Mouse (Mus musculus): ENCODE data around the gene Pank4.

Pank4 gene

DNA sequence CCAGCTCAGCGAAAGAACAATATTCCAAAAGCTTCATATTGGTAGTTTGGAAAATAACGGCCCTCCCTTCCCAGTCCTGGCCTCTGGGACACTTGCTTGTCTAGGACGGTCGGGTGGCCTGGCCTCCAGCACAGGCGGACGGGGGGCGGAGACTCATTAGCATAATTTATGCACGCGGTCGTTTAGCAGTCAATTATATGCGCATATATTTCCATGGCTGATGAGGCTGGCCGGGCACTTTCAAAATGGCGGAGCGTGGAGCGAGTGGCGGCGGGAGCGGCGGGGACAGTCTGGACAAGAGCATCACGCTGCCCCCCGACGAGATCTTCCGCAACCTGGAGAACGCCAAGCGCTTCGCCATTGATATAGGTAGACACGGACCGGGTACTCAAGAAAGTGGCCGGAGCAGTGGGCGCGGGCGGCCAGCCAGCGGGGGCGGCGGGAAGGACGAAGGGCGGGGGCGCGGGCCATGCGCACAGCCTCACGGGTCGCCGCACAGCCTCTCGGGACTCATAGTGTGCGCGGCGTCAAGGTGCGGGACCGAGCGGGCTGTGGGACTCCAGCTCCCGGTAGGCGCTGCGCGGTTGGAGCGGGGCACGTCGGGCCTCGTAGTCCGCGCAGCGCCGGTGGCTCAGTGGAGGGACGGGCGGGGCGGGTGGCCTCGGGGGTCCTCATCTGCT, at the start of gene Pank4:
Pank4 (plus strand) TSS at position 223 of the 680 bp plus-strand sequence.
- peak; percentile 92 for DNase-seq

DNA sequence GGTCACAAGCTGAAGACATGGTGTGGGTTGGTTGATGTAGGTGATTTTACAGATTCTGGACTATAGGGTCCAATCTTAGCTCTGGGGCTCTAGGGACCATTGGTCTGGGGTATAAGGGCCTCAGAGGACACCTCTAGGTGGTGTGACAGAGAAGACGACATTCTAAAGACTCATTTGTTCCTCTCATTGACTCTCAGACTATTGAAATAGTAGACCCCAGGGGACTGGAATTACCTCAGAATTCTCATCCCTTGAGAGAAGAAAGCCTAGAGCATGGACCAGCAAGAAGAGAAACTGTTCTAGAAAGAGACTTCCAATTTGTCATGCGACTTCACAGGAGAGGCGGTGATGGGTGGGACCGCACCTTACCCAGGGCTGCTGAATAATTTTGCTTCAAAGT, 49.7 kb upstream of the Pank4 start:
- DNase-seq = no peak

DNA sequence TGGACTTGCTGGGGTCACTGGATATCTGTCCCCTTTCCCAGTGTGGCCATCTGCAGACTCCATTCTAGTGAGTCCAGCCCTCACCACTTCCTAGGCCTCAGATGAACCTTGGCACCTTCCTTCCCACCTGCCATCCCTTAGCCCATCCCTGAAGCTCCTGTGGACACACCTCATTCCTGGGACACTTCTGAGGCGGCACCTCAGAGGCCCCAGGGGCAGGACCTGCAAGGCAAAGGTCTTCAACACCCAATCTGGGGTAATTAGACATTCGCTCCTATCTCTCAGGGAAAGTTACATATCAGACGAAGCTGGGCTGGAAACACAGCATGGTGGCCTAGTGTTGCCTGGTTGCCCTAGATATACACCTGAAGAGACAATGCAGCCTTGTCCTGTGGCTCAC, 49.2 kb upstream of the Pank4 start:
- peak; percentile 31 for DNase-seq

DNA sequence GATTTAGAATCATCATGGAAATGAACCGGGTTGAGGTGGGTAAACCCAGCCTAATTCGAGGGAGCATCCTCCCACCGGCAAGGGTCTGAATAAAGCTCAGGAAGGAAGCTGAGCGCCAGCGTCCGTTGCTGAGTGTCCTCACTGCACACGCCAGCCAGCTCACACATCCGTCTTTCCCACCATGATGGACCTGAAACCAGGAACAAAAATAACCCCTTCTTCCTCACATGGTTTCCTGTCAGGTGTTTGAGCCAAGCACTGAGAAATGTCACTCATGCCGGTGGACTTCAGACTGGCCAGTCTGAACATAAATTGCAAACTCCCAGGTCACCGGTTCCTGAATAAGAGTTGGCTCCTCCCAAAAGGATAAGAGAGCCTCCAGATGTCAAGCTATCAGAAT, 48.6 kb upstream of the Pank4 start:
- DNase-seq = no peak

DNA sequence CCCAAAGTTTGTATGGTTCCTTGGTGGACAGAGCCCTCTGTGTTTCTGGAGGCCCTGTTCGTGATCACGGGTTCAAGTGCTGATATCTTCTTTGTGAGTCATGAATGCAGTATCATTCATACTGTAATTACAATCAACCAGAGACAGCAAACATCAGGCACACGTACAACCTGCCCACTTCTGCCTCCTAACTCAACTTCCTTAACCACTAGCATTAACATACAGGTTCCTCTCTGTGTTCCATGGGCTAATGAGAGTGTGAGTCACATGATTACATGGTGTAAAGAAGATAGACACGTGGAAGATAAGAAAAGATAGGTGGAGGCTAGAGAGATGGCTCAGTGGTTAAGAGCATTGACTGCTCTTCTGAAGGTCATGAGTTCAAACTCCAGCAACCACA, 47.3 kb upstream of the Pank4 start:
- DNase-seq = no peak

DNA sequence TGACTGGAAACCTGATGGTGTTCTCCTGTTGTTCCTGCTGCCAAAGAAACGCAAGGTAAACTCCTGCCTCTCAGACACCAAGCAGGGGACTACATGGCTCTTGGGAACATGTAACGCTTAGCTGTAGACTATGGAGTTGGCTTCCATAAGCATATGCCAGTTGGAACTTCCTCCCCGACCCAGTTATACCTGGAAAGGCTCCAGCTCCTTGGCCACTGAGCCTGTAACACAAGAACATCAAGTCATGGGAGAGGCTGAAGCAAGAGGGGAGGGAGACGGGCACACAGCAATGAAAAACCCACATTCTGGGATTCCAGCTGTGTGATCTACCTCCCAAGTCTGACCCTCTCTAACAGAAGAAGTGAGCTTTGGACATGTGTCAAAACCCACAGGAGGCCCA, 41.6 kb upstream of the Pank4 start:
- no peak for DNase-seq

DNA sequence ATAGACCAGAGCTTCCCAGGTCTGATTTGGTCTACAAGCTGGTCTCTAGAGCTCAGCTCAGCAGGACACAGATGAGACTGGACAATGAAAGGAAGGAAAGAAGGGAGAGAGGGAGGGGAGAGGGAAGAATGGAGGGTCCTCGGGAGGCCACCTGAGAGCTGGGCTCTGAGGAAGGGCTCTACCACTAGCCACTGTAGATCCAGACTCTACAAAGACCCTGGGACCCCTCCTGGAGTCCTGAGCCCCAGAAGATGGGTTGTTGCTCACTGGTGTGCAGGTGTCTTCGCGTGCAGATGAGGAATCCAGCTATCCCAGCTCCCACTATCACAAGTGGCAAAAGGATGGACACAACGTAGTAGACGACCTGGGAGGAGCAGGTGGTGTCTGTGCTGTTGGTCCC, 41.0 kb upstream of the Pank4 start:
- no peak for DNase-seq

DNA sequence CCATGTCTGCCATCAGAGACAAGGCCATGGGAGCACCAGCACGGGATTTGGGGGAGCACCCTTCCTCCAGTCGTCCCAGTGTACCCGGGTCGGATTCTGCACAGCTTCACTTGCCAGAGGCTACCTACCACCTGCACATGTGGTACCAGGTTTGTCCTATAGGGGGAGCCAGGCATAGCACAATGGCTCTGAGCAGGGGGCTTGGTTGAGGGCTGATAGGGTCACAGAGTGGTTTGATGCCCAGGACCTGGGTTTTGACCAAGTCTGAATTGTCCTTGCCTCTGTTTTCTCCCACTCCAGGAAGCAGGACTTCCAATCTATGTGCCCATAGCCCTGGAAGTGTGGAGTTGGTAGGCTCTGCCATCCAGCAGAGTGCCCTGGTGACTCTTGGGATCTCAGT, 38.5 kb upstream of the Pank4 start:
- peak; percentile 78 for DNase-seq

DNA sequence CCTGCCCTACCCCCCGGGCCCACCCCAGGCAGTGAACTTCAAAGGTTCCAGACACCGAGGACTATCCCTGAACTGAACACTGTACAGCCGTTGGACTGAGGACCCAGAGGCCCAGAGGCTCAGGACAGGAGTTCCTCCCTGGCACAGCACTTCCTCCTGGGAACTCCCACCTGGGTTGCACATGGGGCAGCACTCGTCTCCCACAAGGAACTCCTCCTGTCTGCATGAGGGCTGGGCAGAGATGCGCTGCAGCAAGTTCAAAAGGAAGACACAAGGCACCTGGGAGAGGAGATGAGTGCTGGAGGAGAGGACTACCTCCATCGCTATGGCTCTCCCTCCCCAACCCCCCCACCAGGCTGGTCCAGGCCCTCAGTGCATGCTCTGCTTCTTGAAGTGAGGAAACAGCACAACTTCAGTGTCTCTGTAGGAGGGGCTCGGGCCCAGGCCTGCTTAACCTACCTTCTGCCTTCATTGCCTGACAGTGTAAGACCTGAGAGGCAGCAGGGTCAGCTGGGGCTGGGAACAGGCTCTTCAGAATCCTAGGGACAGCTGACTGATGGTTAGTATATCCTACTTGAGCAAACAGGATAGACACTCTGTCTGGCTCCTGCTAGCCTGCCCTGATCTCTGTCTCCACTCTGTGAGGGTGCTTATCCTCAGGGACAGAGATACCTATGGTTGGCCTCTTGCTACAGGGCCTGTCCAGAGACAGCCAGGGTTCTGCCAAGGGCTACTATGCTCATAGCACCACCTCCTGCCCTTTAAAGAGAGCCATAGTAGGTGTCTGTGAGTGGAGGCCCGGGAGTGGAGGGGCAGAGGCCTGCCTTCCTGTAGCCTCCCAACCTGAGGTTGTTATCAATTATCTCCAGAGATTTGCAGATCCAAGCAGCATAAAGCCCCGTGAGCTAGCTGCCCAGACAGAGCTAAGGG, 36.7 kb upstream of the Pank4 start:
- DNase-seq = peak; percentile 63

DNA sequence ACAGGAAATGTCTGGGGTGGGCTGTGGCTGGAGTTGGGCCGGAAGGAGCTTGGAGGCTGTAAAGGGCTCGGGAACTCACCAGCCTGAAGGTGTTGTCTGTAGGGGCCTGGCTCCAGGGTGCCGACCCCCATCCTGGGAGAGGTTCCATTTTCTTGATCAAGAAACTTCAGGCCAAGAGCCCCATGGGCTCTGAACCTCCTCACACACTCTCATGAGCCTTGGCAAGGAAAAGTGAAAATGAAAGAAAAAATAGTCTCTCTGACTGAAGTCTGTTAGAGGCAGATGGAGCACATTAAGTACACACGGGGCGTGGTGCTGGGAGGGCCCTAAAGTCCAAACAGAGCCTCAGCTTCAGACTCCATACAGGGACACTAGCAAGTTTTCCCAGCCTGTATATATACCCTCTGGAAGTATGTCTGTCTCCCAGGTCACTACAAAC, 36.0 kb upstream of the Pank4 start:
- peak; percentile 71 for DNase-seq

DNA sequence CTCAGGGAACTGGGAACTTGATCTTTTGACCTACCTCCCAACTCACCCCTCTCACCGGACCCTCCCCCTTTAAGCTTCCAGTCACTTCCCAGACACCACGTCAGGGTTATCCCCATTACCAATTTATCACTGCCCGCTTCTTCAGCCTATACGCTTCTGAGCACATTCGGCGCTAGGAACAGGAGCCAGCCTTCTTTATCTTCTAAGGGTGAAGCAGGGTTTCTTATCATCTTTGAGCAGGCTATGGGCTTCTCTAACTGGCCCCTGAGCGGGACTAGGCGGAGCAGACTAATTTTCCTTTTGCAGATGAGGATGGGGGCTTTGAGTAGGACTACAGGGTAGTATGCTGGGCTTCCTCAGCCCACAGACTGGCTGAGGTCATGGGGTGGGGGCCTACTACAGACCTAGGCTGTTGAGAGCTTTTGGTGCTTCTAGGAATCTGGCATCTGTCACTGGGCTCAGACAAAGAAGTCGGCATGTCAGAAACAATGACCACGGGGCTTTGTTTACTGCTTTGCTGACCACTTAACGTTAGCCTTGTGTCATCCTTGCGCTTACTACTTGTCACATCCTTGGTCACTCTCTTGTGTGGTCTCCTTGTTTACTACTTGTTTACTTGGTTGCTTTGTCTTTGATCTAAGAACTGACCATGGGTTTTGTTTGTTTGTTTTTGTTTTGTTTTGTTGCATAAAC, 35.4 kb upstream of the Pank4 start, which contains the start of gene Tnfrsf14:
Tnfrsf14 (minus strand) TSS at position 169 of the 693 bp plus-strand sequence.
- peak; percentile 86 for DNase-seq

DNA sequence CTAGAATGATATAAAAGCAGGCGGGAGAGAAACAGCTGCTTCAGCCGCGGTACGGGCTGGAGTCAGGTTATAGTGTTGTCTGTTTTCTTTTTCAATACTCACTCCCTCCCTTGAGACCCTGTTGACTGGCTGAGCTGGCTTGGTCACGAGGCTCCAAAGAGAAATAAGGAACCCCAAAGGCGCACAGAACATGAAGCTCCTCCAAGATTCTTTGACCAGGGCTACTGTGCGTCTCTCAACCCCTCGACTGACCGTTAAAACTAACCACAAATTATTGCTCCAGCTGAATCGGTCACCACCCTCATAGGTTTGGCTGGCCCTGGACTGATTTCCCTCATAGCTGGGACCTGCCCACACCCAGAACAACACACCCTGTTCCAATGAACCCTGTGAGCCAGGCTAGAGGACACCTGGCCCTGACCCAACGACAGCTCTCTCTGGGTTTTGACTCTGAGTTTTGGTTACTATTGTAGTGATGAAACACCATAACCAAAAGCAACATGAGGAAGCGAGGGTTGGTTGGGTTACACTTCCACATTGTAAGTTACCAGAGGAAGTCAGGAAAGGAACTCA, 34.7 kb upstream of the Pank4 start:
- DNase-seq = peak; percentile 87

DNA sequence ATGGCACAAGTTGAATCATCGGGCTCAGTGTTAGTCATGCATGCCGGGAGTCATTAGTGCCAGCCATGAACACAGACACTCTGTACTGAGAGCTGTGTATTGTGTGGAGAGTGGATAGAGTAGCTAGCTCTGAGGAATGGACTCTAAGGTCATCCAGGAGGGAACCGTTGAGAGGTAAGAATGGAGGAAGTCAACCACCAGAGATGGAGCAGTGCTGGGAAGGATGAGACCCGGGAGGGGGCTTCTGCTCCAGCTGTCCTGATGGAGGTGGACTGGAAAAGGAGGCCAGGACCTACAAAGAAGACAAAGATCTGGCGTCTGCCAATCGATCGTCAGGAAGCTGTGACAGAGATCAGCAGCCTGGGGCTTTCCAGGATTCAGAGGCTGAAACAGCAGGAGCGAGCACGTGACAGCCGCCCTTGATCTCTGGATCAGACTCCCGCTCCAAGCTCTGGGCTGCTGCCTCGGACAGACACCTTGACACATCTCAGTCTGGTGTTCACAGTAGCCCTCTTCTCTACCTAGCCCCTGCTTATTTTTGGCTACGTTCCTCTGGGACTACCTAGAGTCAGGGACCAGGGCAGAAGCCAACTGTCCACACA, 30.5 kb upstream of the Pank4 start:
- DNase-seq = no peak

DNA sequence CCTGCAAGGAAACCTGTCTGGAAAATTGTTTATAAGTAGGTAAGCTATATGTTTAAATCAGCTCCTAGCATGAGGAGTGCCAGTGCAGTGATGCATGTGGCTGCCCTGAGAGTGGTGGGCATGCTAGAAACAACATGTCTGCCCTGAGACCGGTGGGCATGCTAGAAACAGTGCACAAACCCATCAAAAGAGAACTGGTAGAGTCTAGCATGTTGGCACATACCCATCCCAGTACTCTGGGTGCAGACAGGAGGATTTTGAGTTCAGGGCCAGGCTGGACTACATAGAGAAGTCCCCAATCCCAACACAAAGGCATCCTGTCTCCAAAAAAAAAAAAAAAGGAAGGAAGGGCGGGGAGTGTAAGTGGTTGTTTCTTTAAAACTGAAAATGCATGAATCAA, 29.1 kb upstream of the Pank4 start:
- DNase-seq = no peak

DNA sequence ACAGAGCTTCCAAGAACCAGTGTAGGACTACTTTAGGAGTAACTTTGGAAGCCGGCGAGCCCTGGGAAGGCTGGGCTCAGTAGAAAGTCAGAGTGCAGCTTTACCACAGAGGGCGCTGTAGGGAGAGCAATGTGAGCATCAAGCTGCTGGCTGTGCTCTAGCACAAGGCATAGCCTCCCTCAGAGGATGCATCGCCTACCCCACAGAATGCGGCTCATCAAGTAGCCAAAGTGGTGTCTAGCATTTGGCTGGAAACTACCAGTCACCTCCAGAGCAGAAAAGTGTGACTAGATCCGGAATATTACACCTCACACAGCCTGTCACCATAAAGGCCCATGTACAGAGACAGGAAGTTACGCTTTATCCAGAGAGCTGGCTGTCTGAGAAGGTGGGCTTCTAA, 28.1 kb upstream of the Pank4 start:
- peak; percentile 45 for DNase-seq

DNA sequence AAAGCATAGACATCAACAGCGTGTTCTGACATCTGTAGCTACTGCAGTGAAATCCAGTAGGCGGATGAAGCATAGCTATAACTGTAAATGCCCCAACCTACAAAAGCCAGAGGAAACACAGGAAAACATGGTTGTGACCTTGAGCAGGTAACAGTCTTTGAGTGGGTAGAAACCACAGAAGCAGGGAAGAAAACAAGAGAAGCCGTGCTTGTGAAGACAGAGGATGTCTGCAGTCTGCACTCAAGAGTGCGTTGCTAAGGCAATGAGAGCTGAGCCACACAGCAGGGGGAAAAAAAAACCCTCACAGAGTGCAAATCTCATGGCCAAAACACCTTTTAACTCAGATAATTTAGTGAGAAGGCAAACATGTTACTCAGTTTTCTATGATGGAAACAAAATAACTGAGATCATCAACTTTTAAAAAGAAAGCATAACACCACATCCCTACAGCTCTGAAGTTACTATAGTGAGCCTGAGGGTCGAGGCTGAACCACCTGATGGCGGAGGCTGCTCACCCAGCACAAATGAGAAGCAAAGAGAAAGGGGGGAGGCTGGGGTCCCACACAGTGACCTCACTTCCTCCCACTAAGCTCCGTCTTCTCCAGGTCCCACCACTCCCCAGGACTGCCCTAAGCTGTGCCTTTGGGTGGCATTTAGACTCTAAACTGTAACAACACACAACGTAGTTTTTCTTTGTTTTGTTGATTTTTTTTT, 27.2 kb upstream of the Pank4 start:
- DNase-seq = no peak

DNA sequence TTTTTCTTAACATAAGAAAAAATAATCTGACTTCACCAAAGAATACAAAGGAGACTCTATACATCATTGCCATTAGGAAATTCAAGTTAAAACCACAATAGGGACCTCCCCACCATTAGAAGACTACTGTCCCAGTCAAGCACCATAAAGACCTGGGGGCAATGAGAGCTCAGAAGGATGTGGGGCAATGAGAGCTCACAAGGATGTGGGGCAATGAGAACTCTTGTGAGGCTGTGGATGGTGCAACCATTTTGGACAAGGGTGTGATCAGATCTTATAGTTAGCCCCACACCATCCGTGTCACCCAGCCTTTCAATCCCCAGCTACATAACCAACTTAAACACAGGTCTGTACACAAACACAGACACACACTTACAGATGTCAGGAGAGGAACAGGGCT, 26.2 kb upstream of the Pank4 start:
- DNase-seq = no peak

DNA sequence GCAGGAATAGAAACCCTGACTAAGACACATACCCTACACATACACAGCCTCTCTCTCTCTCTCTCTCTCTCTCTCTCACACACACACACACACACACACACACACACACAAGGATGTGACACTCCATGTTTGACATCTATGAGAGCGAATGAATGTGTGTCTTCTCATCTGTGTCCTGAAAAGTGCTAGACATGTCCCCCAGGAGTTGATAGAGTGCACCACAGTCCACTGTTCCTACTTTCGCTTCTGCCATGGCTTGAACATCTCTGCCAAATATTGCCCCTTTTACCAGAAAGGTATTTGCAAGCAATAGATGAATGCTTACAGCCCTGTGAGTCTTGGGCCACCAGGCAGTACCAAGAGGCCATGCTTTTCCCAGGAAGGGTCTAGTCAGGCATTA, 23.8 kb upstream of the Pank4 start:
- DNase-seq = no peak

DNA sequence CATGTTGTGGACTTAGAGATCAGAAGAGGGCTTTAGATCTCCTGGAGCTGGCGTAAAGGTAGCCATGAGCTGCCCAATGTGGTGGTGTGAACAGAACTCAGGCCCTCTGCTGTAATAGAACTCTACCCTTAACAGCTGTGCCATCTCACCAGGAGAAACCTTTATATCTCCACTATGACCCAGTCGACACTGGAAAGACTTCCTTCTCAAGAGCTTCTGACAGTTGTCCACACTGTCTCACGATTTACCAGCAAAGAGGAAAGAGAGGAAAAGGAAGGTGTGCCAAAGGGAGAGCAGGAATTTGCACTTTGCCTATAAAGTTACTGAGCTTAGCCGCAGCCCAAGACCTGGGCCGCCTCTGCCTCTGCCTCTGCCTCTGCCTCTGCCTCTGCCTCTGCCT, 22.1 kb upstream of the Pank4 start:
- no peak for DNase-seq

DNA sequence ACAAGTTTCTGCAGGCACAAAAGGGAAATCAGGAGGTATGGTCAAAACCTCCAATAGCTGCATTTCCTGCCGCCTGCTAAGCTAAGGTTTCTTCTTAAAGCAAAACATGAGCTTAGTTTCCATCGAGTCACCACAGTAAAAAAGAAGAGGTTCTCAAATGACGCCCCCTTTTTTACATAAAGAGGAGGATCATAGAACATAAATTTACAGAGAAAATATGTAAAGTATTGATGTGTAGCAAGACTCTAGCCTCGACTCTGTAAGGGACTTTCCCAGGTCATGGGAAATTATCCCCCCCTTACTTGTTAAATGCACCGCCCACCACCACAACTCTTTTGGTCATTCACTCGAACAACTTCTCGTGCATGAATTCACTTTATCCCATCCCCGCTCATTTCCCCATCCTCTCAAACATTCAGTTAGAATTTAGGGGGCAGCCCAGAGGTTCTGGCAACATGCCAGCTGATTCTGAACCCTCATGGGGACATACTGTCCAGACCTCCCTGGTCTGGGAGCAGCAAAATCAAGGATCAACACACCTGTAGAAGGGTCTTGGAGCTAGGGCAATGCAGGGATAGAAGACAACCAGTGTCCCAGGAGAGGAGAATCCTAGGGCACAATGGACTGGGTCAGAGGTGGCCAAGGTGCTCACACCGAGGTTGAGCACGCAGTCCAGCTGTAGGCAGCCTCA, 21.1 kb upstream of the Pank4 start:
- no peak for DNase-seq

DNA sequence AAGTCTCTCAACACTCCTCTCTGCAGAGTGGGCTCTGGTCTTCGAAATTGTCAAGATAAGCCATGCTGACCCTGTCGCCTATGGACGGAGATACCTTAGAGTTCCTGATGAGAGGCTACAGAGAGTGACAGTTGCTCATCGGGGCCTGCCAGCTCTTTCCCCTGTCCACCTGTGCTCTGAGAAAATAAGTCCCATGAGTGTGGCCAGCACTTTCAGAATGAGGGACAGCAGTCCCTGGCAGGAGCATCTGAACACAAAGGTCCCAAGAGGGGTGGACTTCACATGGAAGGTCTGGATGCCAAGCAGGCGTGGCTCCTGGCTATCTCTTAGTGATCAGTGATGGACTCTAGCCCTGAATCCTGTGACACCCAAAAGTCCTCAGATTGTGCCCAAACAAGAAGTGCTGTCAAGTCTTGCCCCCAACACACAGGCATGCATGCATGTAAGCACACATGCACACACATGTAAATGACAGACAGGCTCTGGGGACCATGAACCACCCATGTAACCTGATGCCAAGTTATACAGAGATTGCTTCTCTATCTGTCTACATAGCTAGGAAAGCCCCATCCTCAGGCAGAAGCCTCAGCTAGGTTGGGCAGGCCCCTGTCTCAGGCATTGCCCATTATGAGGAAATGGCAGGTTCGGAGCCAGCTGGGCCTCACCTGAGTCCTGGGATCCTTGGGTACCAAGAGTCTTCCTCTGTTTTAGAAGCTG, 20.4 kb upstream of the Pank4 start:
- no peak for DNase-seq
